Mouse (Mus musculus): ENCODE measurements around the gene Gm21425. TPM values are rescaled to one million over a fixed set of nuclear protein-coding genes. Genes with fewer than 3 reads are reported as not detected.
"Not testable (repeated sequence)": the region's sequence is repeated elsewhere in the genome, so short reads cannot be mapped to it uniquely, and the experiment has no call there.

Gm21425 gene
- not detected in 2 replicates for polyA plus RNA-seq (2016; fragmentation: Nextera tagmentation; extraction: Ambion mirVana)

DNA sequence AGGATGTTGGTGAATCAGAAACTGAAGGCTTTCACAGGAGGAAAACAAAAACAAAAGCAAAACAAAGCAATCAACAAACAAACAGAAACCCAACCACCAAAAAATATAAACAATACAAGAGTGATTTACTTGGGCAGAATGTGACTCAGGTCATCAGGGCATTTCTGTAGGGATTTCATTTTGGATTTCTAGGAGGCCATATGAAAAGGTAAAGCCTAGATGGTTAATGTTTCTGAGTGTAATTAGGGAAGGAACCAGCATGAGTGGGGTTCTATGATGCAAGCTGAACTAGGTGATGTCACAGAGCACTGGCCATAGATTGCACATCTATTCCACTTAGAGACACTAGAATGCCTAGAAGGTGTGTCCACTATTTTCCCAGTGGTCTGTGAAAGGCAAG, at the start of gene Gm21425:
Gene Gm21425, plus strand, starts transcription at position 301 of the 400 bp plus-strand sequence.
- not testable (repeated sequence) for H3K9me3 ChIP-seq (replicated peaks); H3K4me3 ChIP-seq; ATAC-seq (ENCODE audit: low FRiP score); H3K27me3 ChIP-seq; H3K9ac ChIP-seq; H3K4me2 ChIP-seq (replicated peaks); H3K36me3 ChIP-seq; H3K27ac ChIP-seq; H3K4me1 ChIP-seq

DNA sequence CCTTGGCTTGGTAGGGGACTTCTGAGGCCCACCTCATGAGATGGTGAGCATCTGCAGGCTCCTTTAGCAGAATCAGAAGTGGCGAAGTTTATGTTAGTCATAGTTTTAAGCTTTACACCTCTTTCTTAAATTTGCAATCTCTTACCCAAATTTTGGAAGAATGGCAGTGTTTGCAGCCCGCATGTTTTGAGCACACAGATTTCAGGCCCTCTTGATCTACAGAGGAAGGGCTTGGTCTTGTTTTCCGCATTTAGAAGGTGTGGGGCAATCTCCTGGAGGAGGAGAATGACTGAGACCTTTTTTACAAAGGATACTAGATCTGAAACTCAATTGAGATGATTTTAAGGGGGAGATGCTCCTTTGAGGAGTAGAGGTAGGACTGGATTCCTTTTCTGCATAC, 28.4 kb upstream of the Gm21425 start, which contains the start of gene Gm21891:
Gene Gm21891, minus strand, starts transcription at position 101 of the 400 bp plus-strand sequence.
- H3K4me1 ChIP-seq; H3K27ac ChIP-seq; H3K4me3 ChIP-seq; ATAC-seq (ENCODE audit: low FRiP score); H3K9ac ChIP-seq; H3K4me2 ChIP-seq (replicated peaks); H3K27me3 ChIP-seq; H3K9me3 ChIP-seq (replicated peaks); H3K36me3 ChIP-seq: not testable (repeated sequence)
- WGBS: no CpG with 5 or more reads among the region's 3 CpGs

Other genes with a start within 250 kb of the Gm21425 start
- gene Gm20807, start 119.1 kb upstream of the Gm21425 start, polyA plus RNA-seq (2016; fragmentation: Nextera tagmentation; extraction: Ambion mirVana): not detected in 2 replicates
- gene Gm21891, start 28.5 kb upstream of the Gm21425 start, polyA plus RNA-seq (2016; fragmentation: Nextera tagmentation; extraction: Ambion mirVana): not detected in 2 replicates
- gene Gm21828, start 62.0 kb downstream of the Gm21425 start, polyA plus RNA-seq (2016; fragmentation: Nextera tagmentation; extraction: Ambion mirVana): not detected in 2 replicates
- not detected in 2 replicates for gene Gm21440, start 90.4 kb downstream of the Gm21425 start, polyA plus RNA-seq (2016; fragmentation: Nextera tagmentation; extraction: Ambion mirVana)
- not detected in 2 replicates for gene Gm21454, start 90.5 kb downstream of the Gm21425 start, polyA plus RNA-seq (2016; fragmentation: Nextera tagmentation; extraction: Ambion mirVana)
- not detected in 2 replicates for gene Gm21725, start 187.1 kb downstream of the Gm21425 start, polyA plus RNA-seq (2016; fragmentation: Nextera tagmentation; extraction: Ambion mirVana)

All from hindbrain, embryonic 12.5 days (tissue).